Mouse (Mus musculus): ENCODE measurements at regions not wholly inside any gene's neighbourhood (a gene's known extent, or its start where the extent isn't known, plus 50 kb on each side); places are given as distances from the start of the nearest gene placed in this dataset.

DNA sequence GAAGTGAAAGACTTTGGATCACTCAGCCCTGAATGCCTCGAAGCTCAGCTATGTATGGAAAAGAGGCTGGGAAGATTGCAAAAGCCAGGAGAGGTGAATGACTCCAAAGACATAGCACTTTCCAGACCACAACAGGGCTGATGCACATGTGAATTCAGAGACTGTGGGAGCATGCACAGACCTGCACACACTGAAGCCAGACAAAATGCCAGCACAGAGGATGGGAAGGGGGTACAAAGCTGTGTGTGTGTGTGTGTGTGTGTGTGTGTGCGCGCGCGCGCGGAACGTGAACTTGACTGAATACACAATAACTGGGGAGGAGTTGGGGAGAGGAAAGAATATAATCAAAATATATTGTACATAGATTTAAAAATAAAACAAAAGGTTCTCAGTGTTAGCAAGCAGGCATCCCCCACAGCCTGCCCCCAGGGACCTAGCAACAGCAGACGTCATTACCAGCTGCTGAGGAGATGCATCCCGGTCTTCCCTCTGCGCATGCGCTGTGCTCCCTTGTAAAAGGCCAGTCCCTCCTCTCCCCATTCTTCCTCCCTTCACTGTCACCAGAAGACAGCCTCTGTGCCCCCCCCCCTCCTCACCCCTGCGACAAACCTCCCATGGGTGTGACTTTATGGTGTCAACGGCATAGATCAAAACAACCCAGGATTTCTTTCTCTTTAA, 89.5 kb upstream of the Mrps22 start:
- peak; percentile 37 for DNase-seq (ENCODE audit: low read depth, low spot score)

- no peak for DNase-seq (ENCODE audit: low read depth, low spot score)
These were observed 84.1 kb upstream of the Mrps22 start for GRCm38 (mm10) chr9:98685548-98685947.

DNA sequence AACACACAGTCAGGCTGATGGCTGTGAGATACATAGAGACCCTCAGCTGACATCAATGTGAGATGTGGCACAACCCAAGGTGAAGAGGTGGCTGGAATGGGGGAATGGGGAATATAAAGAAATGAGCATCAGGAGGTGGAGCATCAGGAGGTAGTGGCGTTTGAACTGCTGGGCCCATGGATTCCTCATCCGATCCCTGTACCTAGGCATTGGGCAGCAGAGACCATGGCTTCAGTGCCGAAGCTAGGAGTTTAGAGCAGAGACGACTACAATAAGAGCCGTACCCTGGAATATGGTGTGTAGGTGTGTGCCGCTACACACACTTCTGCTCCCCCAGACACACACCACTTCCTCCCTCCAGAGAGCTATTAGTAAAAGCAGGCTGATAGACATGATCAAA, 82.9 kb upstream of the Mrps22 start:
- DNase-seq (ENCODE audit: low read depth, low spot score), result no peak

- no peak for DNase-seq (ENCODE audit: low read depth, low spot score)
These were observed 74.2 kb upstream of the Mrps22 start for GRCm38 (mm10) chr9:98675612-98676011.

DNA sequence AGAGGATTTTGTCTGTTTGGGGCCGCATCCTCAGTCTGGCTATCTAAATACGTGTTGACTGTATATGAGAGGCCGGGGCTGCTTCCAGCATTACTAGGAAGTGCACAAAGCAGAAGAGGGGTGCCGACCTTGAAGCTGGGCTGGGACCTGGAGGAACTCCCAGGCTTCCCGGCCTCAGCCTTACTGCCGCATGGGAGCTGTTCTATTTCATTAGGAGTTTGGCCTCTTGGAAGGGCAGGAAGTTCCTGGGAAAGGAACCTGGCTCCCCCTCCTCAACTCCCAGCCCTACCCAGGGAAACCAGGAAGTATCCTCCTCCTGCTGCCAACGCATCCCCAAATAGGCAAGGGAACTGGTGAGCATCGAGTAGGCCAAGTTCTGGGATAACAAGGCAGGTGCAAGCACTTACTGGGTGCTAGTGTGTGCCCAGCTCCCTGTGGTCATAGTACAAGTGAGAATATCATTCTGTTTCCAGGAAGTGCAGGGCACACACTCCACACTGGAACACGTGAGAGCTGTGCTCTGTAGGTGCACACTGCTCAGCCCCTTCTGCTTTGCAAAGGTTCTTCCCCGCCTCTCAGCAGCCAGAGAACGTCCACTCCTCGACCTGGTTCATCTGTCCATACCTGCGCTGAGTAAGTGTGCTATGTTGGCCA, 72.1 kb upstream of the Mrps22 start:
- DNase-seq (ENCODE audit: low read depth, low spot score), result no peak

DNA sequence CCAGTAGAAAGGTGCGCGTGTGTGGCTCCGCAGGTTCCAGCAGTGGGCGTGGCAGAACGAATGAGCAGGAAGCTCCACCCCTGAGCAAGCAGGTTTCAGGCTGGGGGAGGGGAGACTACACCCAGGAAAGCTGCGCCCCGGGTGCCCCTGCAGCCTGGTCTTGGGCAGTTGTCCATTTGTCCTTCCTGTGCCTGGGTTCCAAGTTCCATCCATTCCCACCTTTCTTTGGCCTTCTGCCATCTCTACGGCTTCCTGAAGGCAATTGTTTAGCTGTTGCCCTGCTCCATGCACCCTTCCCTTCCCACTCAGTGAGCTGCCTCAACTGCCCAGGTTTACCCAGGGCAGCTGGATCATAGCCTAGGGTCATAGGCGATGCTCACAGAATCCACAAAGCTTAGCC, 70.9 kb upstream of the Mrps22 start:
- DNase-seq (ENCODE audit: low read depth, low spot score), result no peak

- DNase-seq (ENCODE audit: low read depth, low spot score), result no peak
These were observed 67.2 kb upstream of the Mrps22 start for GRCm38 (mm10) chr9:98668423-98669330.

GRCm38 (mm10) chr9:98667072-98667471, 65.6 kb upstream of the Mrps22 start:
- DNase-seq (ENCODE audit: low read depth, low spot score), result no peak

- no peak for DNase-seq (ENCODE audit: low read depth, low spot score)
These were observed 61.6 kb upstream of the Mrps22 start for GRCm38 (mm10) chr9:98663011-98663410.

DNA sequence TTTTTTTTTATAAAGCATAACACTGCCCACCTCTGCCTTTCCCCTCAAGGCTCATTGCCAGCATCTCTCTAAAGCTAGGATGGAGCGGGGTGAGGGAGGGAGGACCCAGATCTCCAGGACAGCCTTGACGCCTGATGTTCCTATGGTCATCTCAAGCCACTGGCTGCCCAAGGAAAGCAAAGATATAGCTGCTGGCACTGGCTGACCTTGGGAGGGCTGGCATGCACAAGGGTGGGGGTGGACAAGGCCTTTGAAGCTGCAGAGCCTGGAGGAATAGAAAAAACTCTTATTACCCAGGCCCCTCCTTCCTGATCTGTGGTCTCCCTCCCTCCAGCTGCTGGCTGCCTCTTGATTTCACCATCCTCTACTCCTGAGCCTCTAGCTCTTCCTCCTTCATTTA, 50.2 kb upstream of the Mrps22 start:
- DNase-seq (ENCODE audit: low read depth, low spot score), result no peak
